Mouse (Mus musculus) heart, embryonic 16.5 days (tissue): ENCODE measurements at regions not wholly inside any gene's neighbourhood (a gene's known extent, or its start where the extent isn't known, plus 50 kb on each side); places are given as distances from the start of the nearest gene placed in this dataset. TPM values are rescaled to one million over a fixed set of nuclear protein-coding genes. Genes with fewer than 3 reads are reported as not detected.

ENCODE experiments used
- ATAC-seq: fragments of 200-750 bp; cut with Nextera tagmentation; replicated peaks from 2 replicates; pipeline ENCODE4 v1.8.0; 2017; ENCODE audit warnings: moderate number of reproducible peaks; ENCODE audit not compliant: insufficient read depth, low FRiP score; ENCODE audit errors: extremely low read depth
- H3K27ac ChIP-seq: fragments of 300-500 bp; sonication (generic); 2 replicates; pipeline ENCODE4 v1.5.1; 2014; ENCODE audit warnings: mild to moderate bottlenecking, low read length, control low read depth, moderate library complexity
- H3K27me3 ChIP-seq: fragments of 300-500 bp; sonication (generic); 2 replicates; pipeline ENCODE4 v1.6.1; 2014; ENCODE audit warnings: low read length, mixed read lengths; ENCODE audit not compliant: control insufficient read depth, insufficient read depth
- H3K36me3 ChIP-seq: fragments of 300-500 bp; sonication (generic); 2 replicates; pipeline ENCODE4 v1.6.1; 2014; ENCODE audit not compliant: control insufficient read depth, insufficient read depth
- H3K4me1 ChIP-seq: fragments of 300-500 bp; sonication (generic); 2 replicates; pipeline ENCODE4 v1.6.1; 2014; ENCODE audit warnings: low read length, mixed read lengths; ENCODE audit not compliant: control insufficient read depth, insufficient read depth
- H3K4me2 ChIP-seq: fragments of 300-500 bp; sonication (generic); 2 replicates; pipeline ENCODE4 v1.6.1; 2014; ENCODE audit warnings: low read depth, mild to moderate bottlenecking, control low read depth, low read length
- H3K4me3 ChIP-seq: fragments of 300-500 bp; sonication (generic); 2 replicates; pipeline ENCODE4 v1.5.1; 2014; ENCODE audit warnings: mild to moderate bottlenecking, control low read depth, low read length
- H3K9ac ChIP-seq: fragments of 300-500 bp; sonication (generic); 2 replicates; pipeline ENCODE4 v1.6.1; 2014; ENCODE audit warnings: low read length, control low read depth
- H3K9me3 ChIP-seq: fragments of 300-500 bp; sonication (generic); replicated peaks from 2 replicates; pipeline ENCODE4 v1.6.1; 2016; ENCODE audit warnings: low read length; ENCODE audit not compliant: control insufficient read depth
- WGBS: fragments of 180-500 bp; shearing (Covaris S2); extraction: QIAGEN DNeasy Blood & Tissue Kit; methylation state at CpG from one replicate; pipeline ENCODE4 v1.1.7; 2014; 5-methylcytosine and 5-hydroxymethylcytosine counted together
- microRNA-seq: library from miRNA; unstranded; fragments of <30 nt; microRNA quantifications from one replicate; pipeline ENCODE4, GENCODE M21; 2017

DNA sequence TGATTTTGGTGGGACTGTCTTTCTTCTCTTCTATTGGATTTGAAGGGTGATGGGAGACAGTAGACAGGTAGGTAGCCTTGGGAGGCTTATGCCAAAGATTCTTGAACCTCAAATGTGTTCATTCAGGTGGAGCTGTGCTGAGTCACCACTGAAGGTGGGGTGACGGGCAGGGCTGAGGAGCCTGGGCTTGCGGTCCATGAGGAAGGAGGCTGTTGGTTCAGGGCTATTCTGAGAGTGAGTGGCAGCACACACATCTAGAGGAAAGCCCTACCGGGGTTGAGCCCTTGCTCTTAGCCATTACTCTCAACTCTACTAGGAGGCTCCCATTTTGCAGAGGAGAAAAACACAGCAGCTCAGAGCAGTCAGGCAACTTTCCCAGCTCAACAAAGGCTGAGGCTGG is 54.6 kb upstream of the Lrig1 start:
- Histone ChIP-seq H3K9ac (no peak overlapping the region), H3K27ac (no peak overlapping the region), H3K4me3 (no peak overlapping the region), H3K27me3 (no peaks in the 10 kb centered on the region), H3K4me1 (0 out of 2 replicates have a peak, but pooled peaks cover 4% of the 10 kb centered on the region), H3K36me3 (no peaks in the 10 kb centered on the region), H3K9me3 (no peaks in the 10 kb centered on the region), H3K4me2 (no peak overlapping the region)
- 78% methylated on average over 3 of the region's 3 CpGs for WGBS
- ATAC-seq = no peak

DNA sequence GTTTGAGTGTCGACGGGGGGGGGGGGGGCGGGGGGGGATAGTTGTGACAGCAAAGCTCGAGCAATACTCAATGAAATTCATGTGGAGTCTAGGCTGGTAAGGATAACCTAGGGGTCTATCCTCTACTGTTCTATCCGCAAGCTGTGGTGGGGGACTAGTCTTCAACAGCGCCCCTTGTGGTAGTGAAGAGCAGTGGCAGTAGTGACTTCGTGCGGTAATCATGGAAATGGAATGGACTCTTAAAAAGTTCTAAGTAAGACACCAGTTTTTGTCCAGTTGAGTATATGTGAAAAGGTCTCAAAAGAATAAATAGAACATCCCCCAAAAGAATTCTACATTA is 51.1 kb upstream of the Lrig1 start:
- H3K9ac ChIP-seq = no peak overlapping the region
- ATAC-seq = no peak
- WGBS = 29% methylated on average over 8 of the region's 8 CpGs
- H3K9me3 ChIP-seq = no peaks in the 10 kb centered on the region
- H3K4me3 ChIP-seq = no peak overlapping the region
- H3K4me1 ChIP-seq = no peaks in the 10 kb centered on the region
- no peak overlapping the region for H3K27ac ChIP-seq
- no peaks in the 10 kb centered on the region for H3K27me3 ChIP-seq
- H3K4me2 ChIP-seq = no peak overlapping the region
- H3K36me3 ChIP-seq = no peaks in the 10 kb centered on the region

DNA sequence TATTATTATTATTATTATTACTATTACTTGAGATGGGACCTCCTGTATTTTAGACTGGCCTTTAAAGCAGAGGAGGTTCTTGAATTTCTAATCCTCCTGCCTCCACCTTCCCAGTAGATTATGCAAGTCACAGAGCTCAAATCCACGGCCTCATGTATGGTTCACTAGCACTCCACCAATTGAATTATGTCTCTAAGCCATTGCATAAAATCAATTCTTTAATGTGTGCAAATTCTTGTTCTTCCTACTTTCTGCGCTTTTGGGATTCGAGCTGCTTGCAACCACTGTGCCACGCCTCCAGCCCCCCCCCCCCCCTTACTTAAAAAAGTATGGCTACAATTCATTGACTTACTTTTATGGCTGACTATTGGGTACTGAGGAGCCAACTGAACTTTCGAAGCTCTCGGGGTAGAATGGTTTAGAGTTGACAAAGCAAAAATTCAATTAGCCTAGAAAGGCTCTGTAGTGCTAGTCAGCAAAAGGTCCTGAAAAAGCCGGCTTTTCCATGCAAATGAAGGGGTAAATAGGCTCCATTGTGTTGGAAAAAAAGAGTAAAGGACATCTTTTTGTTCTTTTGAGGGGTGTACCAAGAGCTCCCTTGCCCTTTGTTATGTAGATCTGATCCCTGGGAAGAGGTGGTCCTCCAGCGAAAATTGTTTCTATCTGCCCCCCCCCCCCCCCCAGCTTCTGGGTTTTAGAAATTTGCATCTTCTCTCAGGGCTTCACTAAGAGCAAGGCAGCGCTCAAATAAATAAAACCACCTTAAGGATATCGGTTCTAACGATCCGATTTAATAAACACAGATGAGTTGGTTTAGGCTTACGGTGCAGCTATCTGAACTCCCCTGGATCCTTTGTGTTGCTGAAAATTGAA is 50.5 kb upstream of the Lrig1 start:
- H3K27ac ChIP-seq = no peak overlapping the region
- no peaks in the 10 kb centered on the region for H3K36me3 ChIP-seq
- no peak overlapping the region for H3K4me3 ChIP-seq
- no peak overlapping the region for H3K9ac ChIP-seq
- H3K9me3 ChIP-seq = no peaks in the 10 kb centered on the region
- H3K4me1 ChIP-seq = peaks cover 1% of the 10 kb centered on the region
- WGBS = 44% methylated on average over 13 of the region's 13 CpGs
- no peak for ATAC-seq
- H3K4me2 ChIP-seq = no peak overlapping the region
- H3K27me3 ChIP-seq = no peaks in the 10 kb centered on the region

Small RNAs in the stretch of these regions (microRNA-seq; reads per million reads assigned to microRNA genes)
- not detected for gene Gm23364
